Mouse (Mus musculus) megakaryocyte, adult 5-6 weeks (primary cell): ENCODE measurements at regions not wholly inside any gene's neighbourhood (a gene's known extent, or its start where the extent isn't known, plus 50 kb on each side); places are given as distances from the start of the nearest gene placed in this dataset.
A peak's percentile ranks its signal among the peaks of the same experiment; 100 is the strongest.
"Not testable (repeated sequence)": the region's sequence is repeated elsewhere in the genome, so short reads cannot be mapped to it uniquely, and the experiment has no call there.

Experiments
- ATAC-seq: 2 replicates; pipeline ENCODE4 v1.8.0; 2016; ENCODE audit warnings: mild to moderate bottlenecking, inconsistent platforms; ENCODE audit not compliant: poor library complexity, severe bottlenecking

DNA sequence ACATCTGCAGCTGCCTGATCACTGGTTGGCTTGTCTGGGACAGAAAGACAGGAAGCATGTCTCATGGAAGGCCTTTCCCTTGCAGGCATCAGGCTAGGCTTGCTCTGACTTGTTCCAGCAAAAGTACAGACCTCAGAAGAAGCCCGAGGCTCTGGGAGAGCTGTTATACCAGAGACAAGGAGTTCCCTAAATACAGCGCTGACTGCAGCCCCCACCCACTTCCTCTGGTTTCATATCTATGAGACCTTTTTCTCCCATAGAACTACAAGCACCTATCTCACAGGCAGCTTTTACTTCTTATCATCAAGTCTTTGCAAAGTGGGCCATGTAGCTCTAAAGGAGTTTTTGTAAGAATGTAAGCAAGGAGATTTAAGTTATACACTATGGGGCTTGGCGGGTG lies 312.2 kb upstream of the Vmn1r3 start:
- ATAC-seq: peak; percentile 49

DNA sequence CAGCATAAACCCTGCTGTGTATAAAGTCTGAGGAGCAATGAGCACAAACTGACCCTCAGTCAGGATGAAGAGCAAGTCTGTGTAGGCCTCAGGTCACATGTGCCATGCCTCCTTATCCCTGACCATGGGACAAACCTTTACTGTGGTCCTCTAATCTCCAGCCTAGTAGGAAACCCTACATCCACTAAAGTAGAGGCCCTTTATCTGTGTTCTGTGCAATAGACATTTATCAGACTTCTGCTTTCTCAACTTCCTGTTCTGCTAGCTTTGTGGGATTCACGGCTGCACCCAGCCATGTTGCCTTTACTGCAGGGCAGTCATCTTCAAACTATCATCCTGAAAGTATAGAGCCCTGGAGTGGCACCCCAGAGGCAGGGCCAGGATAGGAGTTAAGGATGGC lies 310.8 kb upstream of the Vmn1r3 start:
- ATAC-seq: peak; percentile 78

DNA sequence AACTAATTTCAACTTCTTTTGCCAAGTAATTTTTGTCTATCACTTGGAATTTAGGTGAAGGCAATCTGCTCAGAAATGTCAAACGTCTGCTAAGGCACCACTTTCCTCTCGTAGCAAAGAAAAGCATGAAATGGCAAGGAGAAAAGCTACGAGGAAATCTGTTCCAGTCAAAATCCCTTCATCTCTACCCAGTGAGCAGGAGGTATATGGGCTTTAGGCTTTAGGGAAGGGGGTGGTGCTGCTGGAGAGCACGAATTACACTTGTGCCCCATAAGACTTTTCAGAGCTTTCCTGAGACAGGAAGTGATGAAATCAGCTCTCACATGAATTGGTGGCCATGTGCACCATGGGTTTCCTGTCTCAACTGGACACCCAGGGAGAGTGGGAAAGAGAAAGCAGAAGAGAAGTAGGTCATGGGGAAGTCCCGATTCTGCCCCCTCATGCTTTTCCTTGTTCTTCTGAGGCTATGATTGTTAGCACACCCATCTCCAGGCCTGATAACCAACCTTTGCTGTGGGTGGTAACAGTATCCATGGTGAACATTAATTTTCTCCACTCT lies 309.0 kb upstream of the Vmn1r3 start:
- peak; percentile 70 for ATAC-seq

DNA sequence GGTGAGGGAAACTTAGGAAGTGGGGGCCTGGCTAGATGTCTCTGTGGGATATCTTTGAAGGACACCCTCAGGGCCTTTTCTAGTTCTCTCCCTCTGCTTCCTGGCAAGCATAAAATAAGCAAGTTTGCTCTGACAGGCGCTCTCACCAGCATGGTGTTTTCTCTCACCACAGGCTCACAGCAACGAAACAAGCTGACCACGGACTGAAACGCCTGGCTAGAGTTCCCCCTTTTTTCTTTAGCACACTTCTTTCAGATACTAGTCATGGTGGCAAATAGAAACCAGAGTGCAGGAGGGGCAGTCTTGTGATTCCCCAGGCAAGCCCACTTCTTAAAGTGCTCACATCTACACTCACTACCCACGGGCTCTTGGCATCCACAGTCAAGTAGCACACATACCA lies 305.7 kb upstream of the Vmn1r3 start:
- peak; percentile 56 for ATAC-seq

DNA sequence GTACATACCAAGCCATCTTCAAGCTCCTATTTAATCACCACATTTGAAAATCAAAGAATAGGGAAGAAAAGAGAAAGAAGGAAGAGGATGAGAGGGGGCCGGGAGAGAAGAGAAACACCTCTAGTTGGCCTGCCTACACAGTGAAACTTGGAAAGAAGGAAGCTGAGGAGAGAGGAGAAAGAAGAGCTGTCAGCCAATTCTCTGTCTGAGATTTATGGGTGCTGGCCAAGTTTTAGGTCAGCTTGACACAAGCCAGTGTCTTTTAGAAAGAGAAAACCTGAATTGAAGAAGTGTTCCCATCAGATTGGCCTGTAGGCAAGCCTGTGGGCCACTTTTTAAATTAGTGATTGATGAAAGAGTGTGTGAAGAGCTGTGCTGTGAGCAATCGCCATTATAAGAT lies 296.9 kb upstream of the Vmn1r3 start:
- ATAC-seq: peak; percentile 59

DNA sequence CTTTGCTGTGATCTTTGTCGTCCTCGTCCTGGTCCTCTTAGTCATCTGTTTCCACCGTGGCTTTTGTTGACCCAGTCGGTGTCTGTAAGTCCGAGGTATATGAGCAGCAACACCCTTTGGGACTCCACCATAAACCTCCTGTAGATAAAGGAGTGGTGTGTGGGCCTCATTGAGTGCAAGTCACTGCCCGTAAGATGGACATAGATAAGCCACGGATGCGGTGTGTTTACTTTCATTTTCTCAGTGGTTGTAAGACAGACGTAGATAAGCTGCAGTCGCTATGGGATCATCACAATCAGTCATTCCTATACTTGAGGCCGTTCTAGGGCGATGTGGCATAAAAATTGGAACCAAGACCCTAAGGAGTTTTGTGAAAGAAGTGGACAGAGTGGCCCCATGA lies 271.6 kb upstream of the Vmn1r3 start:
- no peak for ATAC-seq

DNA sequence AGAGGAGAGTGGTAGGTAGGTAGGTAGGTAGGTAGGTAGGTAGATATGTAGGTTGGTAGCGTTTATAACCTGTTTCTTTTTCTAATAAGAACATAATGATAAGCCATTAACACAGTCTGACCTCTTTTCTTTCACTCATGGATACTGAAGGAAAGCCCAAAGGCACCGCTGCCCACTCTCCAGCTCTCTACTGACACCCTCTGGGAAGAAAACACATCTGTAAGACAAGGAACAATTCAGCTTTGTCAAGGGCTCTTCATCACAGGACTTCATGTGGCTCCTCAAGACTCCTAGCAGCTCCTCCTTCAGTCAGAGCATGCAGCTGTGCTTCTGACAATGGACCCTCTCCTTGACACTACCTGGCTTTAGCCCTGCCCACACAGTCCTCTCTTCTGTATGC lies 252.2 kb upstream of the Vmn1r3 start:
- ATAC-seq: not testable (repeated sequence)

DNA sequence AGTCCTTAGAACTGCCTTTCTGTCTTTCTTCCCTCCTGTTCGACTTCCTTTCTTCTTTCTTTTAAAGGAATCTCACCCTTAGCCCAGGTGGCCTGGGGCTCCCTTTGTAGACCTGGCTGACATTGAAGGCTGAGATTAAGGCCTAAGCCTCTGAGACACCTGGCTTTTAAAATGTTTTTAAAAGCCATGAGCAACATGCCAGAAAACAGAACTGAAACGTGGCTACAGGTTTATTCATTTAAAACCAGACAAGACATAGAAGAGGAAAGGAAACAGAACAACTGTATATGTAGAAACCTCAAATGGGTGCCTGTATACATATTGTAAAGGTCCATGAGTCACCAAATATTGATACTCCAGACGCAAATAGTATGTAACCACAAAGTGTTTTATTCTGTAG lies 242.8 kb upstream of the Vmn1r3 start:
- no peak for ATAC-seq

DNA sequence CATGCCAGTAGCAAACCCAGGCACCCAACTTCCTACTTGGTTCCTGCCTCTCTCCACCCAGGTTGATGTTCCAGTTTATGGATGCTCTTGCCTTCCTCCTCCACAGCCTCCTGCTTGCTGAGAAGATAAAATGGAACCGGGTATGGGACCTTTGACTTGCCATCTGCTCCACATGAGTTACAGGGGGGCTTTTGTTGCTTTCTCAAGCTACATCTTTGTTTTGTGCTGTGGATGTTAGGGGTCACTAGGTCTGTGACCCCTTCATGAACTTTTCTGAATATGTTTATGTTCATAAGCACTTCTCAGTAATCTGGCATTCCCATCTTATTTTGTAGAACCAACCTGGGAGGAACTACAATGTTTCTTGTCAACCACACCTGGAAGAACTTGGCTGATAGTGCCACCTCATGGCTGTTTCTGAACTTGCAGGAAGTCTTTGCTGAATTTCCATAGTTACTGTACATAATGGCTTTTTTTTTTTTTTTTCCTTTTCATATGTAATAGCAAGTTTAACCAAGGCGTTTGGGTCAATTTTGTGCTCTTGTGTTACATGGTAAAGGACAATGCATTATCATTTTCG lies 234.9 kb upstream of the Vmn1r3 start:
- ATAC-seq: peak; percentile 47; the same call in 1 of the 2 replicates

DNA sequence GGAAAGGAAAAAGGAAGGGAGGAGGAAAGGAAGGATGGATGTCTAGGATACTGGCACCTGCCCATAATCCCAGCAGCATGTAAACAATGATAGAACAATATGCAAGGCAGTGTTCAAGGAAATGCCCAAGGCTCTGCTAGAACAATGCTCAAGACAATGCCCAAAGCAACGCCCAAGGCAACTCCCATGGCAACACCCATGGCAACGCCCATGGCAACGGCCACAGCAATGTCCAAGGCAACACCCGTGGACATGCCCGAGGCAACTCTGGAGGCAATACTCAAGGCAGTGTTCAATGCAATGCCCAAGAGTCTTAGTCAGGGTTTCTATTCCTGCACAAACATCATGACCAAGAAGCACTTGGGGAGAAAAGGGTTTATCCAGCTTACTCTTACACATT lies 231.5 kb upstream of the Vmn1r3 start:
- no peak for ATAC-seq

DNA sequence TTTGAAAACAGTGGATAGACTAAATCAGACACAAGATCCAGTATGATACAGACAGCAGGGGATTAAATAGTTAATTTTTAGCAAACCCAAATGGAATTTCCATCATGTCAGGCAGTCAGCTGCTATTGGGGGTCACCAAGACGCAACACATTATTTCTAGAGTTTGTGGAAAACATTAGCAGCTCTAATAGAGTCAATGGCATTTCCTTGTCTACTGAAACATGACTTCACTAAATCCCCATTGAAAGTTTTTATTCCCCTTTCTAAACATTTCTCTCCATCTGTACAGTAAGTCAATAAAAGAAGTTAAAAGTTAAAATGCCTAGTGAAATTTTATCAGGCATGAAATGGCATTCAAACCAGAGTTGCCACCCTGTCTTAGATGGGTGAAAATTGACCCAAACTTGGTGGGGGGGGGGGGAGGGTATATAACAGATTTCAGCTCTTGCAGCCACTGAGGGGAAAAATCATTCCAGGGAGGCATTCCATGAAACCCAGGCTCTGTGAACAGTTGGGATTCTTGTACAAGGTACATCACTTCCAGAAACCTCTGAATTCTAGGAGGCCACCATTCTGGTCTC lies 229.4 kb upstream of the Vmn1r3 start:
- not testable (repeated sequence) for ATAC-seq

DNA sequence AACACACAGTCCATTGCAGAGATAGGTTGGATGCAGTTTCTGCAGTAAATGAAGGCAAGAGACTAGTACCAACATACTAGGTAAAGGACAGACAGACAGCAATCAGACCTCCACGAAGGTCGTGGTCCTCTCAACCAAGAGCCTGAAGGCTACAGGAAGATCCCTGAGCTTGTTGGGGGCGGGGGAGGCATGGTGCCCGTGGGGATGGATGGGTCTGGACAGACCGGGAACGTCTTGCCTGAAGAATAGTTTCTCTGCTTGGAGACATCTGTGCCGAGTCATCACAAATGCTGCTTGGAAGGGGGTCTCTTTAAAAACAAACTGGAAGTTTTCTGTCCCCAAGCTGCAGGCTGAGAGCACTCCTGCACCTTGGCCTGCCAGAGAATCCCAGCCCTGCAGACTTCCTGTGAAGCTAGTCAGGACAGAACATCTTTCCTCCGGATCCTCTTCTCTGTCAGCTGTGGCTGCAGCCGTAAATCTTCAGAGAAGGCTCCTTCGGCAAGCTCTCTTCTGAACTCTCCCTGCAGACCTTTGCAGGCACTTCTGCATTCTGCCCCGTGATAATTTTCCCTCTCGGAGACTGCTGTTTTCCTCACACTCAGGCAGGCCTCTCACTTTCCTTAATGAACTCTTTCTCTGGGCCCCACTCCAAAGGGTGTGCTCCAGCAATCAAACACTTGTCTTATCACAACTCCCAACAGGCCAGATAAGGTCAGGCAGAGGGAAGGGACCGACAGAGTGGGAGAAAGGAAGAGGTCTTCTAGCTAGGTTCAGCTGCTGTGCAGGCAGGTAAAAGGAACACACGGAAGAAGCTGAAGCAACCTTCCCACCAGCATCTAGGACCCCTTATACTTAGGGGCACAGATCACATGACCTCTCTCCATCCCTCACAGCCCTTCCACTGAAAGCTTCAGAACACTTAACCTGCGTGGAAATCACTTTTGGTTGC lies 228.6 kb upstream of the Vmn1r3 start:
- ATAC-seq: no peak

DNA sequence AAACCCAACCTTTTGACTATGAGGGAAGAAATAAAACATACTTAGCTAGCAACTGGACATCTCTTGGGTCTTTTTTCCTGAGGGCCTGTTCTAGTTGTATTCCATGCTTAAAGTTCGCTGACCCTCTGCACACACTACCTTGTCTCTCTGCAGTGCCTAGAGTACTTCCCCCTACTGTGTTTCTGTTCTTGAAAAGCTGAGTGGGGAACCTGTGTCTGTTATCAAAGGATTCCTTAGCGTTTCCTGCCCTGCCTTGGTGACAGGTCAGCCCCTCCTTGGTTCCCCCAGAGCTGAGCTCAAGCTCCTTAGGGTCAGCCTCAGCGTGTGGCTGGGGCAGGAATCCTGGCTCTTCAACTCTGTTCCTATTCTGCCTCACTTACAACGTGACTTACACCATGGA lies 227.2 kb upstream of the Vmn1r3 start:
- not testable (repeated sequence) for ATAC-seq

DNA sequence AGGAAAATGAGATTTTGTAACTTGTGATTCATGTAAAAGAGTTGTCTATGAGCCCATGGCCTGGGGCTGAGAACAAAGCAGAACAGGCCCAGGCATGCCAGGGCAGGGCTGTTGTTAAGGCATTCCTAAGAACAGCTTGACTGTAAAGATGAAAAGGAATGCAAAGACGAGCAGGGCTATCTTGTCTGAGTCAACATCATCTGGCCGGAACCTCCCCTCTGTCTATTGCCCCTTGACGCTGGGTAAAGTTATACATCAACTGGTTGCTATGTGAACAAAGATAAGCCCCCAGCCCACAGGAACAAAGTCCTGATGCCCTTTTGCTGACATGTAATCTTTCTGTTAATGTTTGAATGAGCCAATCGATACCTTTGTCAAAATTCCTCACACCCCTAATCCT lies 217.7 kb upstream of the Vmn1r3 start:
- not testable (repeated sequence) for ATAC-seq

DNA sequence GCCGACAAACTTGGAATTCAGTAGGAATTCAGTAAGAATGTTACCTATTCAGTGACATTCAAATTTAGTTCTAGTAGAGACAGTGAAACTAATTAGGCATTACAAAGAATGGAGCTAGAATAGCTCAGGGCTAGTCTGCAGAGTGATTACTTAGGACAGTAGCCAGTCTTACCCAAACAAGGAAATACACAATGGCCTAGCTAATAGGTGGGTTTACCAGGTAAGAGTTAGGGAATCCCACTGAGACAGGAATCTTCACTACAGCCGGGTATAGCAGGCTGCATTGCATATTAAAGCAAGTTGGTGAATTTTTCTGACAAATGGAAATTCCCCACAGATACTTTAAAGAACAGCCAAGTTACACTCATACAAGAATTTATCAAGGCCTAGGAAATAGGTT lies 216.6 kb upstream of the Vmn1r3 start:
- not testable (repeated sequence) for ATAC-seq

DNA sequence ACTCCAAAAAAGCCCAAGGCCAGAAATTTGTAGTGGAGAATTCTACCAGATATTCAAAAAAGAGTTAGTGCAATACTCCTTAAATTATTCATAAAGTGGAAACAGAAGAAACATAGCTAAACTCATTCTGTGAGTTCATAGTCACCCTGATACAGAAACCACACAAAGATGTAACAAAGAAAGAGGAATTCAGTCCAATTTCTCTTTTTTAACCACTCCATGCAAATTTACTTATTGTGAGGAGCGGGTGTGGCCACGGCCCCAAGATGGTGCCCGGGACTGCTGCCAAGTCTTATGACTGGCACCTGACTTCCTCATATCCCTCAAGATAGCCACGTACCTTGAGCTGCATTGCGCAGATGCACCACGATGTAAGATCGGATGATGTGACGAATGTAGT lies 206.4 kb upstream of the Vmn1r3 start:
- ATAC-seq: not testable (repeated sequence)

DNA sequence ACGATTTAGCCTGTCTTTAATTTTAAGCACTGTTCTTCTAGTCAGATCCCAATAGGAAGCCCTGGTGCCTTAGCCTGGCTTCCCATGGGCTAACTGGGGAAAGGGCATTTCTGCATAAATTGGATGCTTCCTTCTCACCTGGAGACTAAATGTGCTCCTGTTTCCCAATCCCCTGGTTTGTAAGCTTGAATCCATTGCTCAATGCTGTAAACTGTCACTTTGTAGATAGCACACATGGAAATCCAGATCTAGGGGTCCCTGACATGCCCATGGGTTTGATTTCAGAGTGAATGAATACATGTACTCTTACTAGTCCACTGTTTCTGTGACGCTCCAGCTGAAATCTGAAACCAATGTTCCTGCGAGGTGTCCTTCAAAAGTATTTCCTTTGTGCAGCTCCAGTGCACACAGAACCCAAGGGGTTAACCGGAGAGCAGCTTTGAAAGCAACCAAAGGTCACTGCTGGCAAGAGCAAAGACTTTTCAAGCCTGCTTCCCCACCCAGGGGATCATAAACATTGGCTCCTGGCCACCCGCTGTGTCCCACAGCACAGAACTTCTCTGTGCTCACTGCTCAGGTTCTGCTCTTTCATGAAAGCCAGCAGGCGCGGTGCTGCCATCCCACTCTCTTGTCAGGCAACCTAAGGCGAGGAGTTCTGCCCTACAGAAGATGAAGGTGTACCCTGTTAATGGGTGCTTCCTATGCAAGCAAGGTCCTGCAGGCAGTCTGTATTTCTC lies 188.0 kb upstream of the Vmn1r3 start:
- not testable (repeated sequence) for ATAC-seq

DNA sequence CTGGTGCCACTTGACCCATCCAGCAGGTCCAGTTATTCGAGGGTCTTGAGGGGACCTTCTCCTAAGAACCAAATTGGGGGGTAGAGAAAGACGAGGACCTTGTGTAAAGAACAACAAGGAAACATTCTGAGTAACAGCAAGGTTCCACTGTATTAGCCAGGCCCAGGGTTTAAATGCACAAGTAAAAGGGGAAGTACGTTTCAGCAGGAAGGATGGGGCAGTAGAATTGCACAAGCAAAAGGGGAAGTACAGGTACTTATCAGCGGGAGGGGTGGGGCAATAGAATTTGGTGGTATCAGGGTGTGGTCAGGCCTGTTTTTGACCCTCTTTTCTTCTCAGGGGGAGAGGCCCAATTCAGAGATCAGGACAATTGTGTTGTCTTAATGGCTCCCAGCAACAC lies 182.9 kb upstream of the Vmn1r3 start:
- not testable (repeated sequence) for ATAC-seq

DNA sequence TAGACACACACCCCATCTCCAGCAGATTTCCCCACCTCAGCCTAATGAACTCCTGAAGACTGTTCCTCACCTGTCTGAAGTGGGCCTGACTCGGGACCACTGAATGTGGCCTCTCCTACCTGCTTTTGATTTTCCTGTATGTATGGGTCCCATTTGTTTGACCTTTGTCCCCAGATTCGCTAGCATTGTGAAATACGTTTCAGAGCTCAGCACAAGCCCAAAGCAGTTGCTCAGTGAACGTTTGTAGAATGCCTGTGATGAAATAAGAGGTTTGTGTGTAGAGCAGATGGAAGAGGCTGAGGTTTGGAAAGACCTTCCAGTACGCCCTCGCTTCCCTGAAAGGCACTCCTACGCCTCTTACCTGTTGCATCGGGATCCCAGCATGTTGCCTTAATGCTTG lies 158.3 kb upstream of the Vmn1r3 start:
- not testable (repeated sequence) for ATAC-seq

DNA sequence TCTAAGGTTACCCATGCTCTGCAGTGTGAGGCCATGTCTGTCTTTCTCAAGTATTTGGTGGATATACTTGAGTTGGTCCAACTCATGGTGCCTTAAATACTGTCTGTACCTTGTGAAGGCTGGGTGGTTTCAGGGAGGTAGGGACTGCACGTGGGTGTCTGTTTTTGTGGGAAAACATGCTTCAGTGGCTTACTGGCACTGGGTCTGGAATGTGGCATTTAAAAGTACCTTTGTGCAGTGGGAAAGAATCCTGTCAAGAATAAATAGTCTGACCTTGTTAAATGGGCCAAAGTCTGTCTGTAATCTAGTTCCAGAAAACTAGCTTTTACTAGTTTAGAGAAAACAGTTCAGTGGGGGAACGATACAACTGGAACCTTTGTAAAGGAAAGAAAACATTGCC lies 157.5 kb upstream of the Vmn1r3 start:
- ATAC-seq: not testable (repeated sequence)

DNA sequence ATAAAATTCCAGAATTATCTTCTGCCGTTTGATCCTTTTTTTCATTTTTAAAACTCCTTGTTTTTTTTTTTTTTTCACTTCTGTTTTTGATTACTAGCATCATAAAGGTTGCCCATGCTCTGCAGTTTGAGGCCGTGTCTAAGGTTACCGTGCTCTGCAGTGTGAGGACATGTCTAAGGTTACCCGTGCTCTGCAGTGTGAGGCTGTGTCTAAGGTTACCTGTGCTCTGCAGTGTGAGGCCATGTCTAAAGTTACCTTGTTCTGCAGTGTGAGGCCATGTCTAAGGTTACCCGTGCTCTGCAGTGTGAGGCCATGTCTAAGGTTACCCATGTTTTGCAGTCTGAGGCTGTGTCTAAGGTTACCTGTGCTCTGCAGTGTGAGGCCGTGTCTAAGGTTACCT lies 157.0 kb upstream of the Vmn1r3 start:
- not testable (repeated sequence) for ATAC-seq
